Mouse (Mus musculus): ENCODE measurements at regions not wholly inside any gene's neighbourhood (a gene's known extent, or its start where the extent isn't known, plus 50 kb on each side); places are given as distances from the start of the nearest gene placed in this dataset.

DNA sequence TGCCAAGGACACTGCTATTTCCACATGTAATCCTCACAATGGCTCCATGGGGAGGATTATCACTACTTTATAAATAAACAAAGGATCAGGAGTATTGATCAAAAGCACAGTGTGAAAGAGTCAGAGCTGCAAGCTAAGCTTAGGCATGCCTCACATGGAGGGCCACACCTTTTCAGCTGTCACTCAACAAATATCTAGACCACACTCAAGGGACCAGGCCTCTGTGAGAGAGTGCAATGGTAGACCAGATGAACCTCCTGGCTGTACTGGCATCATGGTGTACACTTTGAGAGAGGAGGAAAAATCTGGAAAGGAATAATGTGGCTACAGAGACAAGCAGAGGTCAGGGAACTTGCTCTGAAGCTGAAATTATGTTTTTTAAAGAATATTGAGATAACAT is 276.6 kb downstream of the Ccser2 start:
- H3K27me3 ChIP-seq, result no peaks in the 10 kb centered on the region
- H3K27ac ChIP-seq, result no peak overlapping the region
- H3K4me2 ChIP-seq, result no peak overlapping the region
- no peaks in the 10 kb centered on the region for H3K4me1 ChIP-seq
- no peaks in the 10 kb centered on the region for H3K9me3 ChIP-seq (replicated peaks)
- no peaks in the 10 kb centered on the region for H3K36me3 ChIP-seq (ENCODE audit: poor library complexity, severe bottlenecking)
- no peak overlapping the region for H3K4me3 ChIP-seq
- H3K9ac ChIP-seq, result no peak overlapping the region
- no peak for ATAC-seq

DNA sequence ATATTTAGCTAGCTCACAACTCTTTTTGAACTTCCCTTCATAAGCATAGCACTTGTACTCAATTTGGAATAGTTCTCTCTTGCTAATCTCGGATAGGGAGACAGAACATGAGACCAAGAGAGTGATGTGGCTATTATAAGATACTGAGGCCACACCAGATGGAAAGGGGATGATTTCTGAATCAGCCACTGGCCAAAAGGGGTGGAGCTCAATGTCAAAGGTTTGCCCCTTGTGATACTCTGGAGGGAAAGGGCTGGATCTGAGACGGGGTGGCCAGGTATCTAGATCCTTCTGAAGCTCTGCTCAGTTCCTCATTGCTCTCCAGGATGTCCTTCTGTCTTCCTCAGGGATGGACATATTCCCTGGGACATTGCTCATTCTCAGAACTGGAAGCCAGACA is 277.6 kb downstream of the Ccser2 start:
- no peaks in the 10 kb centered on the region for H3K36me3 ChIP-seq (ENCODE audit: poor library complexity, severe bottlenecking)
- H3K27ac ChIP-seq, result no peak overlapping the region
- no peaks in the 10 kb centered on the region for H3K4me1 ChIP-seq
- H3K9ac ChIP-seq, result no peak overlapping the region
- ATAC-seq, result no peak
- H3K4me3 ChIP-seq, result no peak overlapping the region
- no peak overlapping the region for H3K4me2 ChIP-seq
- H3K27me3 ChIP-seq, result no peaks in the 10 kb centered on the region
- H3K9me3 ChIP-seq (replicated peaks), result no peaks in the 10 kb centered on the region
- WGBS, result 89% methylated on average over 2 of the region's 2 CpGs

DNA sequence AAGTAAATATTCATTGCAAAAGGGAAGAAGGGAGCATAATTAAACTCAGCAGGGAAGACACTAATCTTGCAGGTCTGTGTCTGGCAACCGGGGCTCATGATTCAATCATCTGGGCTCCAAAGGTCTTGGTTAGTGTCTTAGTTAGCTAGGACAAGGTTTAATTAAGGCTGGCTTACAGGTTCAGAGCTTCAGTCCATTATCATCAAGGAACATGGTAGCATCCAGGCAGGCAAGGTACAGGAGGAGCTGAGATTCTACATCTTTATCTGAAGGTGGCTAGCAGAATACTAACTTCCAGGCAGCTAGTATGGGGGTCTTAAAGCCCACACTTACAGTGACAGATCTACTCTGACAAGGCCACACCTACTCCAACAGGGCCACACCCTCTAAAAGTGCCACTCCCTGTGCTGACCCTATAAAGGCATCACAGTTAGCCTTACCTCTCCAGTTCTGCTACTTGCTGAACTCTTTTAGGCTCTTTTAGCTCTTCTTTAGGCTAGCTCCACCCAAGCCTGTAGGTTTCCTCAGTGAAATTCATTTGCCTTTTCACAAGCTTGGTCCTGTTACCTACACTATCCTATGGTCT is 309.8 kb downstream of the Ccser2 start:
- no peaks in the 10 kb centered on the region for H3K9me3 ChIP-seq (replicated peaks)
- H3K36me3 ChIP-seq (ENCODE audit: poor library complexity, severe bottlenecking), result no peaks in the 10 kb centered on the region
- H3K27me3 ChIP-seq, result no peaks in the 10 kb centered on the region
- no peaks in the 10 kb centered on the region for H3K4me1 ChIP-seq
- no peak overlapping the region for H3K27ac ChIP-seq
- H3K4me3 ChIP-seq, result no peak overlapping the region
- ATAC-seq, result no peak
- H3K9ac ChIP-seq, result no peak overlapping the region
- H3K4me2 ChIP-seq, result no peak overlapping the region
- 76% methylated on average over 1 of the region's 1 CpGs for WGBS

DNA sequence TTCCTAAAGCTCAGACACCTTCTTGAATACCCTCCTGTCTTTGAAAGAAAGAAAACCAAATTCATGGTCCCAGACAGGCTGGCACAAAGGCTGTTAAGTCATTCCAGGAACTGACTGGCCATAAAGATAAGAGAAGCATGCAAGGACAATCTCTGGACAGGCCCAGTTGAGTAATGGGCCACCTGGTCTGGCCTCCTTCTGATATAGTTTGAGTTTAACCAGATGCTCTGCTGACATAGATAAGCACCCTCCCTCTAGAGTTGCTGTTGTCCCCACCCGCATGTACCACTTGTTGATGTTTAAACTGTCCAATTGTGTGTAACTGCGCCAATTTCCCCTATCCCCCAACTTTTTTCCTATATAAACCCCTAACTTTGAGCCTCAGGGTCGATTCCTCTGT is 310.4 kb downstream of the Ccser2 start:
- no peak for ATAC-seq
- Histone ChIP-seq H3K27ac (no peak overlapping the region), H3K9ac (no peak overlapping the region), H3K4me1 (peaks cover 3% of the 10 kb centered on the region), H3K36me3 (ENCODE audit: poor library complexity, severe bottlenecking) (no peaks in the 10 kb centered on the region), H3K4me2 (no peak overlapping the region), H3K27me3 (no peaks in the 10 kb centered on the region), H3K9me3 (replicated peaks) (no peaks in the 10 kb centered on the region), H3K4me3 (no peak overlapping the region)
- 93% methylated on average over 3 of the region's 3 CpGs for WGBS

DNA sequence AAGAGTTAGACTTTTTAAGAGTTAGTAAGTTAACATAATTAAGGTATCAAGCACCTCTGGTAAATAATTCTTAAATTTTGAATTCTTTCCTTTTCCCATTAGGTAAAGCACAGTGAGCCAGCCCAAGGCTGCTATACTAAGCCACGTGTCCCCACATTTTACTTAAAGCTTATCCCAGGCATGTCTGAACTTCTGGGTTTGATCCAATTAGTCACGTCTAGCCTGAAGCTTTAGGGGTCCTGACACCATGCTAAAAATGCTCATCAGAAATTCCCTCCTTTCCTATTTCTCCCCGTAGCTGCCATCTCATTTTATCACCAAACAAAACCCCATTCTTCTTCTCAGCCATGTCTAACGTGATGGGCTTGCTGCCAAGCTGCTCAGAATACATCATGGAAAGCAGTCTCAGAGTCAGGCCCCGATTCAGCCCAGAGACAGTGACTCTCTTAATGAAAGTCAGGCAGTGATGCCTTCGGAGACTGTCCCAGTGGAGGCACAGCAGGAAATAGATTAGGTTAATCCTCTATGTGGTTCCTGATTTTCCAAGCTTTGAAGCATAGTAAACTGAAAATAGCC is 315.5 kb downstream of the Ccser2 start:
- Histone ChIP-seq H3K9me3 (replicated peaks) (no peaks in the 10 kb centered on the region), H3K9ac (no peak overlapping the region), H3K27me3 (no peaks in the 10 kb centered on the region), H3K4me2 (no peak overlapping the region), H3K4me1 (peaks cover 10% of the 10 kb centered on the region), H3K36me3 (ENCODE audit: poor library complexity, severe bottlenecking) (no peaks in the 10 kb centered on the region), H3K27ac (peak overlapping the region; percentile 41; the same call in 1 of the 2 replicates), H3K4me3 (no peak overlapping the region)
- peak; percentile 90 for ATAC-seq
- WGBS, result 3% methylated on average over 6 of the region's 6 CpGs

DNA sequence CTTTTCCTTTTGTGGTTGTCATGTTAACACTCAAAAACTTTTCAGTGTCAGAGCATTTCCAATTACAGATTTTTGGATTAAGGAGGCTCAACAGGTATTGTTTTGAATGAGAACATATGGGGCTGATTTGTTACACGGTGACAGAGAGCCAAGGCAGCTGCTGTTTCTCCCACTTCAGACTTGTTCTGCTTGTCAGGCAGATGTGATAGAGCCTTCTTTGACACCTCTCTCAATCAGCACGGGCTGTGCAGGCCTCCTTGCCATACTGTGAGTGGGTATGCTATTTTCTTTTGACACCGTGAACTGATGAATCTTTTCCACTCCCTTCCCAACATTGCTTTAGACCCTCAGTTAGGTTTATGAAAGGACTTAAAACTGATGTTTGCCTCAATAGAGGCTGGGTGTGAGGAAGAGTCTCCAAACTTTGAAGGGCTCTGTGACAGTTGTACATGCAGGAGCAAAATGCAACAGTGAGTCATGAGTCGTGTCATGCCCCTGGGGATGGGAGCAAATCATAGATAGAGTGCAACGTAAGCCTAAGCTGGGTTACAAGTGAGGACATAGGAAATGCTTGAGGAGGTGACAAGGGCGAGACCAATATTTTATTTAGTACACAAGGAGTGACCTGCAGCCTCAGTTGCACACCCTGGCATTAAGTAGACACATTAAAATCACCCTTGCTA is 317.4 kb downstream of the Ccser2 start:
- Histone ChIP-seq H3K36me3 (ENCODE audit: poor library complexity, severe bottlenecking) (no peaks in the 10 kb centered on the region), H3K4me2 (no peak overlapping the region), H3K9ac (no peak overlapping the region), H3K4me3 (no peak overlapping the region), H3K9me3 (replicated peaks) (no peaks in the 10 kb centered on the region), H3K27me3 (no peaks in the 10 kb centered on the region), H3K27ac (no peak overlapping the region), H3K4me1 (peaks cover 10% of the 10 kb centered on the region)
- WGBS, result 79% methylated on average over 6 of the region's 6 CpGs
- ATAC-seq, result peak; percentile 51; the same call in 1 of the 2 replicates

DNA sequence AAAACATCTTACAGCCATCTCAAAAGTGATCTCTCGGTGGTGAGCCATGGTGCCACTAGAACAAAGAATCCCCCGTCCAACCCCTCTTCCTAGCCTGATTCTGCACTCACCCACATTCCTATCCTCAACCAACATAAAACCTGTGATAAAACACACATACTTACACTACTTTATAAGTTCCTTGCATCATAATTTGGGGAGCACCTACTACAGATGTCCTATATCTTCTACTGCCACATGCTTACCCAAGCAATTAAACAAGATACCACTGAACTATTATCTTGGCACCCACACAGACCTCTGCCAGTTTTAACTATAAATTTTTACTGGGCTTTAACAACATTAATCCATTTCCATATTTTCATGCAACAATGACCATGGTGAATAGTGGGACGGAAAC is 321.9 kb downstream of the Ccser2 start:
- no peaks in the 10 kb centered on the region for H3K4me1 ChIP-seq
- no peak overlapping the region for H3K4me2 ChIP-seq
- no peaks in the 10 kb centered on the region for H3K27me3 ChIP-seq
- H3K9me3 ChIP-seq (replicated peaks), result no peaks in the 10 kb centered on the region
- WGBS, result 87% methylated on average over 3 of the region's 3 CpGs
- no peak for ATAC-seq
- no peak overlapping the region for H3K27ac ChIP-seq
- no peaks in the 10 kb centered on the region for H3K36me3 ChIP-seq (ENCODE audit: poor library complexity, severe bottlenecking)
- no peak overlapping the region for H3K9ac ChIP-seq
- no peak overlapping the region for H3K4me3 ChIP-seq

DNA sequence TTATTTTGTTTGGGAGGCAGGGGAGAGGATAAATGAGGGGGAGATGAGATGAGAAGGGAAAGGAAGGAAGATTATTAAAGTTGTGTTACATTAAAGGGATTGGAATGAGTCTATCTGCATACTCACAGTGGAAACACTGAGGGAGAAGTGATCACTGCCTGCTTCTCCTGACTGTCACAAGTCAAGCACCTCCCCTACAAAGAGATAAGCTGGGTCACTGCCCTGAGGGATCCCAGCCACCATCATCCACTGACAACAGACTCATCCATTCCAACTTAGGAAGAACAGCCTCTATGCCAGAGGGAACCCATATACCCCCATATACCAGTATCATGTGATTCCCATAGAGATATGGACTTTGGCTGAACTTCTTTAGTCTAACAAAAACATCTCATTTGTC is 322.3 kb downstream of the Ccser2 start:
- Histone ChIP-seq H3K9me3 (replicated peaks) (no peaks in the 10 kb centered on the region), H3K4me2 (no peak overlapping the region), H3K27me3 (no peaks in the 10 kb centered on the region), H3K27ac (no peak overlapping the region), H3K4me3 (no peak overlapping the region), H3K4me1 (no peaks in the 10 kb centered on the region), H3K36me3 (ENCODE audit: poor library complexity, severe bottlenecking) (no peaks in the 10 kb centered on the region), H3K9ac (no peak overlapping the region)
- no peak for ATAC-seq

DNA sequence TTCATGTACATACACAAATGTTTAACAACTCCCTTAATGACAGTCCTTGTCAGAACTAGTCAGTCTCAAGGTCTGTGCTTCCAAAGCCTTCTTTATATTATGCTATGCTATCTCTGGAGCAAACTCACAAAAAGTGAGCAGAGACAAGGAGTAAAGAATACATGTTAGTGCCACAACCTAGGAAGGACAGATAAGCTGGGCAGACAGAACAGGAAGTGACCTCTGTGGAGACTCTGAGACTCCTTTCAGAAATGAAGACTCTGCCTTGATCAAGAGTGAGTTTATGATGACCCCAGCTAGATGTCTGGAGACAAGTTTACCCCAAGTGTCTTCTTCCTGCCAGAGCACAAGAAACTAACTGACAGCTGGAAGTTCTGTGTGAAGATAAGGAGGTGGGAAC is 343.8 kb downstream of the Ccser2 start:
- H3K4me1 ChIP-seq, result no peaks in the 10 kb centered on the region
- no peaks in the 10 kb centered on the region for H3K36me3 ChIP-seq (ENCODE audit: poor library complexity, severe bottlenecking)
- no peak overlapping the region for H3K4me2 ChIP-seq
- H3K9ac ChIP-seq, result no peak overlapping the region
- no peak overlapping the region for H3K27ac ChIP-seq
- H3K9me3 ChIP-seq (replicated peaks), result 0 out of 2 replicates have a peak, but pooled peaks cover 3% of the 10 kb centered on the region
- no peaks in the 10 kb centered on the region for H3K27me3 ChIP-seq
- no peak overlapping the region for H3K4me3 ChIP-seq
- ATAC-seq, result no peak

DNA sequence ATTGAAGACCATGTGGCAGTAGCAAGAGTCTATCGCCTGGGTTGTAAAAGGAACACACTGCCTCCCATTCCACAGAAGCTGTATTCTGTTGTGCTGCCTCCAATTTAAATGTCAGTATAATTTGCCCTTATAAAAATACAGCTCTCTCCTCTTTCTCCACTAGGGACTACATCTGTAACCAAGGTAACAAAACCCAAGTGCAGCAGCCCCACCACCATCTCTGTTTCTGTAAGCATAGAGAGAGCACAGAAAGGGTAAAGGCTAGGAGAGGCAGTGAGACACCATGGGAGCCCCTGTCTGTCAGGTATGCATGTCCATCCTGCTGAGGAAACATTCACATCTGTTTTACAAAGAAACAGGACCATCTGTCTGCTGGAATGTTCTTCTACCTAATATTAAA is 344.4 kb downstream of the Ccser2 start:
- Histone ChIP-seq H3K9me3 (replicated peaks) (0 out of 2 replicates have a peak, but pooled peaks cover 3% of the 10 kb centered on the region), H3K9ac (no peak overlapping the region), H3K4me1 (no peaks in the 10 kb centered on the region), H3K27me3 (no peaks in the 10 kb centered on the region), H3K27ac (no peak overlapping the region), H3K4me2 (no peak overlapping the region), H3K36me3 (ENCODE audit: poor library complexity, severe bottlenecking) (no peaks in the 10 kb centered on the region), H3K4me3 (no peak overlapping the region)
- peak; percentile 50; the same call in 1 of the 2 replicates for ATAC-seq
- WGBS, result 89% methylated on average over 1 of the region's 1 CpGs

DNA sequence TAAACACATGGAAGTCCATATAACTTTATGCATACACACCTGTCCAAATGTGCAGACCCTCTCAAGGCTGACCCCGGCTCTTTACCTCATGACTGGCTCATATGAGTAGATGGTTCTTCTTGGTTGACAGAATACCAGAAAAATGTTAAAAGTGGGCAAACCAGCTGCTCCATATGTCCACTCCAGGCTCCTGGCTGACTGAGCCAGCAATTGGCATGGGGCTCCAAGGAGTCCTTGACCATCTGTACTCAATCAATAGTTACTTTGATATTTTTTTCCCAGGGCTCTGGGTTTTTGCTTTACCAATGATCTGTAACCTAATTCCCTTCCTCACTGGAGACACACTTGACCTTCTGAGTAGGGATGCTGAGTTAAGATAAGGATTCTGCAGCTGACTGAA is 345.5 kb downstream of the Ccser2 start:
- WGBS, result 81% methylated on average over 1 of the region's 1 CpGs
- Histone ChIP-seq H3K27me3 (no peaks in the 10 kb centered on the region), H3K4me2 (no peak overlapping the region), H3K4me1 (no peaks in the 10 kb centered on the region), H3K9ac (no peak overlapping the region), H3K9me3 (replicated peaks) (0 out of 2 replicates have a peak, but pooled peaks cover 3% of the 10 kb centered on the region), H3K36me3 (ENCODE audit: poor library complexity, severe bottlenecking) (no peaks in the 10 kb centered on the region), H3K4me3 (no peak overlapping the region), H3K27ac (no peak overlapping the region)
- ATAC-seq, result no peak

DNA sequence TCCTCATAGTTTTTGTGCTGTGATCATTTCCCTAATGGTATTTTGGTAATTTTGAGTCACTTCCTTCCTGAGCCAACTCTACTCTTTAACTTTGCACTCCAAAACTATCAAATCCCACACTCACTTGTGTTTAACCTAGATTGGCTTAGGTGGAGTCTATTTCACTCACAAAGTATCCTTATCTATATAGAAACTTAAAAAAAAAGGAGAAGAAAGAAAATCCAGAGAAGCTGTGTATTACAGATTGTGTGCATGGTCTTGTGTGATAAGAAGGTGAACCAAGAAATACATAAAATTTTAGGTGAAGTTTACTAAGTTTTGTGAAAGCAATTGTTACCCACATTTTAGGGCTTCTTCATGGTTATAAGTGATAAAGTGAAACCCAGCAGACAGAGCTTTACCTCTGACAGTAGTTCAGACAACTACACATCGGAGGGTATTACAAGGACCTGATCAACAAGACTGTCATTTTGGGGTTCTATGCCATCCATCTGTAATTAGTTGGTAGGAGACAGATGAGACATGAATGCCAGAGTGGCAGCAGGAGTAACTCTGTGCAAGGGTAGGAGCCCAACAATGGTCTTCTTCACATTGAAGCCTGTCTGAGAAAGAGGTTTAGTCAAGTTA is 350.0 kb downstream of the Ccser2 start:
- no peaks in the 10 kb centered on the region for H3K4me1 ChIP-seq
- 95% methylated on average over 1 of the region's 1 CpGs for WGBS
- ATAC-seq, result no peak

More for the DNA sequence above, 350.0 kb downstream of the Ccser2 start:
- Histone ChIP-seq H3K36me3 (ENCODE audit: poor library complexity, severe bottlenecking) (no peaks in the 10 kb centered on the region), H3K9me3 (replicated peaks) (0 out of 2 replicates have a peak, but pooled peaks cover 3% of the 10 kb centered on the region), H3K9ac (no peak overlapping the region), H3K27me3 (no peaks in the 10 kb centered on the region), H3K4me2 (no peak overlapping the region), H3K27ac (no peak overlapping the region), H3K4me3 (no peak overlapping the region)
